Mouse (Mus musculus): ENCODE data around the gene Aldh1a2.

Aldh1a2 gene

GRCm38 (mm10) chr9:71216036-71216995 lies 727 bp downstream of the Aldh1a2 start:
- DNase-seq (ENCODE audit: low read depth, low spot score), result peak; percentile 54

- no peak for DNase-seq (ENCODE audit: low read depth, low spot score)
These were observed 1.6 kb downstream of the Aldh1a2 start for GRCm38 (mm10) chr9:71216996-71217792.

- DNase-seq (ENCODE audit: low read depth, low spot score), result no peak
These were observed 2.2 kb downstream of the Aldh1a2 start for GRCm38 (mm10) chr9:71217793-71218095.

- DNase-seq (ENCODE audit: low read depth, low spot score), result no peak
These were observed 3.6 kb downstream of the Aldh1a2 start for GRCm38 (mm10) chr9:71219161-71219560.

- no peak for DNase-seq (ENCODE audit: low read depth, low spot score)
These were observed 4.8 kb downstream of the Aldh1a2 start for GRCm38 (mm10) chr9:71220401-71220800.

DNA sequence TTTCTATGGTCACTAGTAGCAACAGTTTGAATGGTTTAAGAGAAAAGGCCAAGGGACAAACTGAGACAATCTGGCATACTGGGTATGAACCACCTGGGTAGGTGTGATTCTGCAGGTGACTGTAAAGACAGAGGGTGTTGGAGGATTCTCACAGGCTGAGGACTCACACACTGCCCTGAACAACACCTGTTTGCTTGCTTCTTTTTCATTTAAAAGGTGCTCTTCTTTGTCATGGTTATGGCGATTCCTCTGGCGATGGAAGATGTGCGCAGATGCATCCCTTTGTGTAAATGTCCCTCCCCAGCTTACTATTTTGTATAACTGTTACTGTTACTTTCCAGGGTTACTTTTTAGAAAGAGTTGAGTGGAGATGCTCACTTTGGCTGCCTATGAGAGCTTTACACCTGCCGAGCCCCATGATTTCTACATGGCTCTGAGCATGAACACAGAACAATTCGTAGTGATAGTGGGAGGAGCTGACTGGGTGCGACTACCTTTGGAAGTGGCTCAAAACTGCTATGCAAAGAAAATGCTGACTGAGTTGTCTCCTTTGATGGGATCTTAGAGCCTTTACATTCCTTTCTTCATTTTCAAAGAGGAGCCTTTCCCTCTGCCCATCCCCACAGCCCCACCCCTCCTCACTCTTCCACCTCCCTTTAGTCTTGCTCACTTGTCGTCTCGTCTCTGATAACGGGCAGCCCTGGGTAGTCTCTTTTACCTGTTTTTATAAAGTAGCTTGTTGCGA lies 11.8 kb downstream of the Aldh1a2 start:
- peak; percentile 24 for DNase-seq (ENCODE audit: low read depth, low spot score)

DNA sequence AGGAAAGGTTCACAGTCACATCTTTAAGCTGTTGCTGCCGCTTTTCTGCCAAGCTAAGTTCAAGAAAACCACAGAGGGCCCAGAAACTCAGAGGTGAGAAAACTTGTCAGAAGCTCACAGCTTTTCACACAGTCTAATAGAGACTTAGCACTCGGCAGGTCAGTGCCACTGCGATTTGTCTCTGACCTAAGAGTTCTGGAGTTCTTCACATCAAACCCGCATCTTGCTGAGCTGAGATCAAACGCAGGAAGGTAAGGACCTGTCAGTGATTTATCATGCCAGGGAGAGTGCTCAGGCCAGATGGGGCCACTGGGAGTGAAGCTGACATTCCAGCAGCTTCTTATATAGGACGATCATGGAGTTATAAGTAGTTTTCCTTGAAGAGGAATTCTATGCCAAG lies 14.4 kb downstream of the Aldh1a2 start:
- no peak for DNase-seq (ENCODE audit: low read depth, low spot score)

DNA sequence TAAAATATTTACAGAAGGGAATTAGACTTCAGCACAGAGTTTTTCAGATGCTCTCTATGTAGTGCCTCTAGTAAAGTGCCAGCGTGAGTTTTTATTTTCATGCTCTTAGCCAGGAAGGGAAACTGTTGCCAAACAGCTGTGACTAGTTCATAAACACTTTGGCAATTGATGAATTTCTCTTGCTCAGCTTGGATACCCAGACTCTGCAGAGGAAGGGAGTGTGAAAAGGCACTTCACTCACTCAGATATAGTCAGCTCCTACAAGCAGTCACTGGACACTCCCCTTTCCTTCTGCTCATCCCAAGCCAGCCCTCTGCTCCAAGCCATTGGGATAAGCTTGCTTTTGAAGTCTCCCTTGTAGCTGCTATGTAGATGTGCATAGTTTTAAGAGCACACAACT lies 21.0 kb downstream of the Aldh1a2 start:
- no peak for DNase-seq (ENCODE audit: low read depth, low spot score)

DNA sequence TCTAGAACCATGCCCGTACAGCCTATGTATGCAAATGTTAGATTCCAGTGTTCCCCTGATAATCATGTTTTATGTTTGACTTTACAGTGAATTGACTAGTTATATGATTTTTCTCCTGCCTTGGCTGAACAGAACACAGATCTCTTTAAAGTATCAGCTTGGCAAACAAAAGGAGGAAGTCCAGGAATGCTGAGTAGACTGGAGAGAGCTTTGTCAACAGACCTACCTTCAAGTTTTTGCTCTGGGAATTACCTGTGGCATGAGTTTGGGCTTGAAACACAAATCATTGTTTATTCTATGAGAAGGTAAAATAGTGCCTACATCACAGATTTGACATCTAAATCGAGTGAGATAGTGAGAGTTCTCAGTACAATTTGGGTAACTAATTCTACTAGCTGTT lies 24.3 kb downstream of the Aldh1a2 start:
- DNase-seq (ENCODE audit: low read depth, low spot score), result no peak

- no peak for DNase-seq (ENCODE audit: low read depth, low spot score)
These were observed 26.2 kb downstream of the Aldh1a2 start for GRCm38 (mm10) chr9:71241515-71242411.

DNA sequence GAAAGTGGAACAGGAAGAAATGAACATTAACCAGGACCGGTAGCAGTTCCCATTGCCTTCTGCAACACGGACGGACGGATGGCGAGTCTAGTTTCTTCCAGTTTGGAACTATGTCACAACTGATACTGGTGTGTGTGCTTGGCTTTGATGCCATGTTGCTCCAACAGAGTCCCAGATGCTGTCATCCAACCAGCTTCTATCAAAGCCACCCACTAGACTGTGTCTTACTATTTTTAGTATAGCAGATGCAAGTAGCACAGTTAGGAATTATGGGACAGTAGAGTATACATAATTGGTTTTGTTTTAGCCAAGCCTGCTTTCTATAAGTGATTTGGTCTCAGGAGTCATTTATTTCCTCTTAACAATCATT lies 26.8 kb downstream of the Aldh1a2 start:
- DNase-seq (ENCODE audit: low read depth, low spot score), result no peak

- DNase-seq (ENCODE audit: low read depth, low spot score), result no peak
These were observed 38.8 kb downstream of the Aldh1a2 start for GRCm38 (mm10) chr9:71254380-71254779.

GRCm38 (mm10) chr9:71262711-71263110 lies 47.1 kb downstream of the Aldh1a2 start:
- no peak for DNase-seq (ENCODE audit: low read depth, low spot score)

DNA sequence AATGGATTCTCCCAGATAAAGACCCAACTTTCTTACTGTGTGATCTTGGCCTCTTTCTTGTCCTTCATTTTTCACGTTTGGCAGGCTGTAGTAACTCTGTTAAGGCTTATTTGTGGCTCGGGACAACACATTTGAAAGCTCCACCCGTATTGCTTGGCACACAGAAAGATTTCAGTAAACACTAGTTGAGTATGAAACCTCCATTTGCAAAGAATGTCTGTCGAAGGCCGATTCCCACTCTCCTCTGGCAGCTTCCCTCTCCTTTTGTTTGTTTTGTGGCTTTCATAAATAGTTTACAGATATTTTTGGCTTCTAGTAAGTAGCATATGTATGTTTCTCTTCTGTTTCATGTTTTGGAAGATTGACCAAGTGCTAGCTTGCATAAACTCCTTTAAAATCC lies 54.1 kb downstream of the Aldh1a2 start:
- no peak for DNase-seq (ENCODE audit: low read depth, low spot score)

DNA sequence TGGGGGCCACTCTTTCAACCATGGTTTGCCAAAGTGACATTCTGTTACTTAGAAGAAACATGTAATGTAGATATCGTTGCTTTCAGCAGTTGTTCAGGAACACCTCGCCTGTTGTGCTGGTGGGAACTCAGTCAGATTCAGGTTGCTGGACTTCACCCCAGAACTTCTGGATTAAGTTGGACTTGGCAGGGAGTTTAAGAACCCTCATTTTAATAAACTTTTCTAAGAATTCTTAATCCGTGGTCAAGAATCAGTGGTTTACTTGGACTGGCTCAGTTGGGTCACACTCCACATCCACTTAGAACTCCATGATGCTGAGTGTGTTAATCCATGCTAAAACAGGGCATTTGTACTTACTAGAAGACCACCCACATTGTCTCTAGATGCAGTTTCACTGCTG lies 54.6 kb downstream of the Aldh1a2 start:
- DNase-seq (ENCODE audit: low read depth, low spot score), result no peak

DNA sequence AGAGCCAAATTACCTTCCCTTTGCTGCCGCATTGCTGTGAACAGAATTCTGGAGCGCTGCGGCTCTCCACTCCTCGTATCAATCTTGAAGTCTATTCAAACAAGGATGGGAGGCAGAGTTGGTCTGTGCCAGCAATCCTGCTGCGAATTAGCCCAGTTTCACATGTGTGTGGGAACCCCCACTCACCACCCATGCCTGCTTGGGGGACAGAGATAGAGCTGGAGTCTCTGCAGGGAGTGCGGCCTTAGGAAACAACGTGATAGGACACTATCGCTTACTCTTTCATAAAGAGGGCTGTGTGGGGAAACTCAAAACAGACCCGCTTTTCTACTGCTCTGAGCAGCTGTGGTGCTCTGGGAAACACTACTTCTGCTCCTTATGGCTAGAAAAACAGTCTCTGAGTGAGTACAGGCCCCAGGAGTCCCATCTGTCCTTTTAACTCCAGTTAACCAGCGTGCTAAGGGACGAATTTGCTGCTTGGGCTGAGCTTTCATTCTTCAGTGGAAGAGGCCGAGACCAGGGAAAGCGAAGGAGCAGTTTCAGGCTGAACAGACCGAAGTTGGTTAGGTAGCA lies 60.6 kb downstream of the Aldh1a2 start:
- no peak for DNase-seq (ENCODE audit: low read depth, low spot score)

DNA sequence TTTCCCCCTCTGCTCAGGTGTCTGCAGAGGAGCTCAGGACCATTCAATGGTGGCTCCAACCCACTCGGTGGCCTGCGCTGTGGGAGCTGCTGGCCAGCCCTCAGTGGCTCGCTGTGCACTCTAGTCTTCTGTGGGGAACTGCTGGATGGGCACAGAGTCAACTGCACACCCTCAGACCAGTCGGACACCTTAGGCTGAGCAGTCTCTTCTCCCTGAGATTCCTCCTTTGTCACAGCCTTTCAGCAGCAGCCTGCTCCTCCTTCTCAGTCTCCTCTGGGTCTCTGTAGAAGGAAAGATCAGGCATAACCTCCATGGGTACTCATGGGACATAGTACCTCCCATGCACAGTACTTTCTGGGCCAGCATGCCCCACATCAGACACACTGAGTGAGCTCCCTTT lies 63.2 kb downstream of the Aldh1a2 start:
- no peak for DNase-seq (ENCODE audit: low read depth, low spot score)

DNA sequence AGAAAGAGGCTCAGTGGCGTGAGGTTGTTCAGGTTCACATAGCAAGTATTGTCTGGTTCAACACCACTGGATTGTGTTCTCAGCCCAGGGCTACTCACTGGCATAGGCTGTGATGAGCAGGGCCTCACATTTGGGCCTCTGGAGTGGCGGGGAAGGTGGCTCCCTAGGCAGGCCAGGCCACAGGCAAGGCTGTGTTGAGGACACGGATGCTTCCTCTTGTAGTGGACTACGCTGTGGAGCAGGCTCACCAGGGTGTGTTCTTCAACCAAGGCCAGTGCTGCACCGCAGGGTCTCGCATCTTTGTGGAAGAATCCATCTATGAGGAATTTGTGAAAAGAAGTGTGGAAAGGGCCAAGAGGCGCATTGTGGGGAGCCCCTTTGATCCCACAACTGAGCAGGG lies 67.6 kb downstream of the Aldh1a2 start:
- no peak for DNase-seq (ENCODE audit: low read depth, low spot score)

DNA sequence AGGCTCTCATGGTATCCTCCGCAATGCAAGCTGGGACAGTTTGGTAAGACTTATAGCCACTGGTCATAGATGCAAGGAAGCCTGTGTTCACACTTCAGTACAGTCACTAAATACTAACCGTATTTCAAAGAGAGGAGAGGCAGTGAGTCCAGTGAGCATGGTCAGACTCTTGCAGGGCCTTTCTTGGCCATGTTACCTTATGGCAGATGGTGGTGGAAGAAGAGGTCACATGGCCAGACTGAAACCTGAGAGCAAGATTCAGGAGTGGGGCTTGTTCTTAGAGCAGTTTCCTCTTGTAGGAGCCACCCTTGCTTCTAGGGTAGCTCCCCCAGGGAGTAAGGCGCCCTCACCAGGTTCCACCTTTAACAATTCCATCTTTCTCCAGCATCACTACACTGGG lies 69.6 kb downstream of the Aldh1a2 start:
- no peak for DNase-seq (ENCODE audit: low read depth, low spot score)

GRCm38 (mm10) chr9:71286420-71286819 lies 70.8 kb downstream of the Aldh1a2 start:
- DNase-seq (ENCODE audit: low read depth, low spot score), result no peak

DNA sequence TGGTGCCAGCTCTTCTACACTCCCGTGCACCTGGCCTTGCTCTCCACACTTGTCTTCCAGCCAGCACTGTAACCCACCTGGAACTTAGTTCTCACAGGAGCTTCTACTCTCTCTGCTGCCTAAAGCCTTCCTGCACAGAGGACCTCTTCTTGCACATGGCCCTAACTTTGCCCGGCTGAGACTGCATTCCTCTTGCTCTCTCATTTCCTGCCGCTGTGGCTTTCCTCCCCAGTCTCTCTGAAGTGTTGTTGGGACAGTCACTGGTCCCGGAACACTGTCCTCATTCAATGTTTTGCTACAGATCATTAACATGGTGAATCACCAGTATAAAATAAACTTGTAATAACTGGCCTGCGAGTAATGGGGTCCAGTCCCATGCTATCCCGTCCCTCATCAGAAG lies 73.1 kb downstream of the Aldh1a2 start:
- no peak for DNase-seq (ENCODE audit: low read depth, low spot score)
